Mouse (Mus musculus) midbrain, postnatal 0 days (tissue): Measurements from ENCODE around the gene Syt1. TPM values are rescaled to one million over a fixed set of nuclear protein-coding genes. Genes with fewer than 3 reads are reported as not detected.
A peak's percentile ranks its signal among the peaks of the same experiment; 100 is the strongest.

Experiments used
- ATAC-seq: fragments of 200-750 bp; cut with Nextera tagmentation; 2 replicates; pipeline ENCODE4 v1.8.0; 2017; ENCODE audit warnings: moderate number of reproducible peaks, mild to moderate bottlenecking, moderate TSS enrichment, moderate library complexity; ENCODE audit not compliant: low FRiP score
- DNase-seq: peaks from one replicate; pipeline ENCODE4 v3.0.0-alpha.2; 2015; ENCODE audit warnings: low spot score
- H3K27ac ChIP-seq: fragments of 300-500 bp; sonication (generic); 2 replicates; pipeline ENCODE4 v1.5.1; 2014; ENCODE audit warnings: low read depth, mild to moderate bottlenecking, low read length, mixed read lengths
- H3K27me3 ChIP-seq: fragments of 300-500 bp; sonication (generic); 2 replicates; pipeline ENCODE4 v1.6.1; 2014; ENCODE audit warnings: low read length, control low read depth, mixed read lengths; ENCODE audit not compliant: insufficient read depth
- H3K36me3 ChIP-seq: fragments of 300-500 bp; sonication (generic); 2 replicates; pipeline ENCODE4 v1.6.1; 2014; ENCODE audit warnings: low read length, control low read depth, mixed read lengths; ENCODE audit not compliant: insufficient read depth
- H3K4me1 ChIP-seq: fragments of 300-500 bp; sonication (generic); 2 replicates; pipeline ENCODE4 v1.6.1; 2014; ENCODE audit warnings: mild to moderate bottlenecking, control low read depth, antibody characterized with exemption, low read length, mixed read lengths; ENCODE audit not compliant: insufficient read depth
- H3K4me2 ChIP-seq: fragments of 300-500 bp; sonication (generic); 2 replicates; pipeline ENCODE4 v1.6.1; 2014; ENCODE audit warnings: low read depth, mild to moderate bottlenecking, low read length, mixed read lengths; ENCODE audit not compliant: poor library complexity, severe bottlenecking
- H3K4me3 ChIP-seq: fragments of 300-500 bp; sonication (generic); 2 replicates; pipeline ENCODE4 v1.5.1; 2014; ENCODE audit warnings: low read depth, mild to moderate bottlenecking, low read length, moderate library complexity
- H3K9ac ChIP-seq: fragments of 300-500 bp; sonication (generic); replicated peaks from 2 replicates; pipeline ENCODE4 v1.6.1; 2014; ENCODE audit warnings: mild to moderate bottlenecking, low read length, moderate library complexity, mixed read lengths; ENCODE audit not compliant: poor library complexity, severe bottlenecking
- H3K9me3 ChIP-seq: fragments of 300-500 bp; sonication (generic); 2 replicates; pipeline ENCODE4 v1.6.1; 2016; ENCODE audit warnings: low read length, control low read depth
- CTCF ChIP-seq: IDR thresholded peaks from 2 replicates; pipeline ENCODE4 v1.5.1; 2016; ENCODE audit warnings: antibody characterized with exemption, mild to moderate bottlenecking
- WGBS: fragments of 180-500 bp; shearing (Covaris S2); extraction: QIAGEN DNeasy Blood & Tissue Kit; methylation state at CpG from one replicate; pipeline ENCODE4 v1.1.7; 2014; 5-methylcytosine and 5-hydroxymethylcytosine counted together
- polyA plus RNA-seq: library from polyadenylated mRNA; unstranded; fragments of >200 nt; fragmentation: Nextera tagmentation; extraction: Ambion mirVana; gene quantifications from 2 replicates; pipeline ENCODE4 v1.2.1, GENCODE M21; 2015
- total RNA-seq: library from RNA; depleted of rRNA; stranded (reverse); fragments of >200 nt; gene quantifications from 2 replicates; pipeline ENCODE4 v1.2.3, GENCODE M21; 2014

Syt1 gene
- total and polyA plus RNA-seq, 2 experiments from 2014 or later: 111 to 141 TPM

GRCm38 (mm10) chr10:108868136-108868535 is 142.6 kb downstream of the Syt1 start:
- no peaks in the 10 kb centered on the region for H3K9me3 ChIP-seq
- TF ChIP-seq CTCF: no peak
- no peaks in the 10 kb centered on the region for H3K4me1 ChIP-seq
- no peak overlapping the region for H3K4me2 ChIP-seq
- H3K36me3 ChIP-seq: no peaks in the 10 kb centered on the region
- H3K4me3 ChIP-seq: no peak overlapping the region
- WGBS: 89% methylated on average over 4 of the region's 4 CpGs
- no peaks in the 10 kb centered on the region for H3K27me3 ChIP-seq
- no peak overlapping the region for H3K27ac ChIP-seq
- H3K9ac ChIP-seq: no peak overlapping the region
- no peak for ATAC-seq
- DNase-seq: no peak

- Histone ChIP-seq H3K9ac (no peak overlapping the region), H3K4me2 (no peak overlapping the region), H3K27me3 (no peaks in the 10 kb centered on the region), H3K36me3 (no peaks in the 10 kb centered on the region), H3K4me3 (no peak overlapping the region), H3K9me3 (no peaks in the 10 kb centered on the region), H3K4me1 (no peaks in the 10 kb centered on the region), H3K27ac (no peak overlapping the region)
- WGBS: 68% methylated on average over 6 of the region's 6 CpGs
- DNase-seq (peak; percentile 44), ATAC-seq (no peak)
- no peak for TF ChIP-seq CTCF
These were observed 143.6 kb downstream of the Syt1 start for GRCm38 (mm10) chr10:108867202-108867601.

GRCm38 (mm10) chr10:108865586-108865985 is 145.2 kb downstream of the Syt1 start:
- DNase-seq (no peak), ATAC-seq (no peak)
- no peaks in the 10 kb centered on the region for H3K9me3 ChIP-seq
- no peak overlapping the region for H3K4me2 ChIP-seq
- no peak for TF ChIP-seq CTCF
- WGBS: 93% methylated on average over 4 of the region's 4 CpGs
- no peaks in the 10 kb centered on the region for H3K4me1 ChIP-seq
- no peak overlapping the region for H3K4me3 ChIP-seq
- H3K9ac ChIP-seq: no peak overlapping the region
- no peaks in the 10 kb centered on the region for H3K27me3 ChIP-seq
- H3K27ac ChIP-seq: no peak overlapping the region
- H3K36me3 ChIP-seq: no peaks in the 10 kb centered on the region

DNA sequence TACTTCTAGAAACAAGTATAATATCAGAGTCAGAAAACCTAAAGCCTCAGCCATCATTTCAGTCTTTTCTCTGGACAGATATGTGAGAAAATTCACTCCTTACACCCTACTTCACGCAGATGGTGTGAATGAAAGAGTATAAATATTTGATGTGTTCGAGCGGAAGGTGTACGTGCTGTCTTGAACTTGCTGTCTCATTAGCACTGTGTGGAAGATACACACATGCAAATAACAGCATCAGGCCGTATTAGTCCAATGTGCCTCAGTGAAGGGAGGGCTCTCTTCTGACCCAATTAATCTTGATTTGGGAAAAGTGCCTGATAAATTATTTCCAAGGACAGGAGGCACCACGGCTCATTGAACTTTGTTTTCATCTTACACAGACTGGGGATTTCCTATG is 154.8 kb downstream of the Syt1 start:
- ATAC-seq: no peak
- H3K27ac ChIP-seq: no peak overlapping the region
- no peaks in the 10 kb centered on the region for H3K4me1 ChIP-seq
- H3K9me3 ChIP-seq: no peaks in the 10 kb centered on the region
- no peak overlapping the region for H3K9ac ChIP-seq
- 71% methylated on average over 6 of the region's 6 CpGs for WGBS
- no peaks in the 10 kb centered on the region for H3K27me3 ChIP-seq
- DNase-seq: no peak
- H3K4me2 ChIP-seq: no peak overlapping the region
- H3K36me3 ChIP-seq: no peaks in the 10 kb centered on the region
- H3K4me3 ChIP-seq: no peak overlapping the region
- TF ChIP-seq CTCF: no peak

DNA sequence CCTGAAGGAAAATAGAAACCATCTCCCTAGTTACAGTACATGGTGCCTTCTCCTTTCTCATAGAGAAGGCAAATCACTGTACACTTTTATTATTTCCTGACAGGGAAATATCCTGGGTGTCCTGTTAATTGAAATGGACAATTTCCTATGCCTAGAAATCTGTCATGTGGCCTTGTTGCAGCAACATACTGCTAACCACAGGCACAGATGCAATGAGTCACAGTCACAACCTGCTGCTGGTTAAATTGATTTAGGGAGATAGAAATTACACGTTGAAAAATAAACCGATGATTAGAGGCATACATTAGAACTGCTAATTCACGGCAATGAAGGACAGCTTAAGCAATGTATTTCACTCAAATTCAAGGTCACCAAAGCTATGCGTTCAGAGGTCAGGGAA is 158.0 kb downstream of the Syt1 start:
- H3K4me1 ChIP-seq: no peaks in the 10 kb centered on the region
- H3K27me3 ChIP-seq: no peaks in the 10 kb centered on the region
- H3K4me2 ChIP-seq: no peak overlapping the region
- no peak overlapping the region for H3K9ac ChIP-seq
- H3K27ac ChIP-seq: no peak overlapping the region
- 82% methylated on average over 4 of the region's 4 CpGs for WGBS
- ATAC-seq: no peak
- H3K36me3 ChIP-seq: no peaks in the 10 kb centered on the region
- TF ChIP-seq CTCF: no peak
- no peak overlapping the region for H3K4me3 ChIP-seq
- no peak for DNase-seq
- H3K9me3 ChIP-seq: no peaks in the 10 kb centered on the region

DNA sequence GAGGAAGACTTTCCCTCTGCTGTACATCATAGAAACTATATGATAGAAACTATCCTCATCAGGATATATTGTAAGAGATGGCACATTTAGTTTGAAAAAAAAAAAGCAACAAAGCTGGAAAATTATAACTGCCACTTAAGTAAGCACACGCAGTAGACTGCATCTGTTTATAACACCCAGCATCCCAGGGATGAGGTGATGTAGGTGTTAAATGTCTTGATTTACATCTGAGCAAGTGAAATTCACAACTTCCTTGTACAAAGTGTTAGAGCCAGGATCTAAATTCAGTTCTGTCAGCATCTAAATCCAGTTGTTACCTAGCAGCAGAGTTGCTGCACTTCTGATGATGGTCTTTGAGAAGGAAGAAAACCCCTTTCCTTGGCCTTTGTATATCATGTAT is 173.3 kb downstream of the Syt1 start:
- 95% methylated on average over 1 of the region's 1 CpGs for WGBS
- no peak overlapping the region for H3K27ac ChIP-seq
- no peak for DNase-seq
- no peak overlapping the region for H3K4me3 ChIP-seq
- TF ChIP-seq CTCF: no peak
- no peak for ATAC-seq
- no peaks in the 10 kb centered on the region for H3K36me3 ChIP-seq
- no peak overlapping the region for H3K4me2 ChIP-seq
- no peaks in the 10 kb centered on the region for H3K4me1 ChIP-seq
- no peak overlapping the region for H3K9ac ChIP-seq
- no peaks in the 10 kb centered on the region for H3K9me3 ChIP-seq
- H3K27me3 ChIP-seq: no peaks in the 10 kb centered on the region
